Mouse (Mus musculus) hindbrain, embryonic 14.5 days (tissue): ENCODE measurements at regions not wholly inside any gene's neighbourhood (a gene's known extent, or its start where the extent isn't known, plus 50 kb on each side); places are given as distances from the start of the nearest gene placed in this dataset.
"Not testable (repeated sequence)": the region's sequence is repeated elsewhere in the genome, so short reads cannot be mapped to it uniquely, and the experiment has no call there.

Source experiments
- ATAC-seq: fragments of 200-750 bp; cut with Nextera tagmentation; 2 replicates; pipeline ENCODE4 v1.8.0; 2017; ENCODE audit warnings: moderate number of reproducible peaks, mild to moderate bottlenecking, moderate TSS enrichment, moderate library complexity; ENCODE audit not compliant: low FRiP score
- DNase-seq: peaks from one replicate; pipeline ENCODE4 v3.0.0-alpha.2; 2015; ENCODE audit warnings: low spot score
- H3K27ac ChIP-seq: fragments of 300-500 bp; sonication (generic); 2 replicates; pipeline ENCODE4 v1.5.1; 2014; ENCODE audit warnings: mild to moderate bottlenecking, moderate library complexity
- H3K27me3 ChIP-seq: fragments of 300-500 bp; sonication (generic); 2 replicates; pipeline ENCODE4 v1.6.1; 2014; ENCODE audit warnings: mild to moderate bottlenecking, low read length, mixed read lengths; ENCODE audit not compliant: control insufficient read depth, insufficient read depth
- H3K36me3 ChIP-seq: fragments of 300-500 bp; sonication (generic); replicated peaks from 2 replicates; pipeline ENCODE4 v1.6.1; 2014; ENCODE audit not compliant: control insufficient read depth, insufficient read depth
- H3K4me1 ChIP-seq: fragments of 300-500 bp; sonication (generic); replicated peaks from 2 replicates; pipeline ENCODE4 v1.6.1; 2014; ENCODE audit warnings: antibody characterized with exemption, low read length, mixed read lengths; ENCODE audit not compliant: control insufficient read depth, insufficient read depth
- H3K4me2 ChIP-seq: fragments of 300-500 bp; sonication (generic); replicated peaks from 2 replicates; pipeline ENCODE4 v1.6.1; 2014; ENCODE audit warnings: mild to moderate bottlenecking, moderate library complexity
- H3K4me3 ChIP-seq: fragments of 300-500 bp; sonication (generic); replicated peaks from 2 replicates; pipeline ENCODE4 v1.5.1; 2014; ENCODE audit warnings: mild to moderate bottlenecking, low read length
- H3K9ac ChIP-seq: fragments of 300-500 bp; sonication (generic); 2 replicates; pipeline ENCODE4 v1.6.1; 2014
- H3K9me3 ChIP-seq: fragments of 300-500 bp; sonication (generic); 2 replicates; pipeline ENCODE4 v1.6.1; 2016; ENCODE audit warnings: low read length; ENCODE audit not compliant: control insufficient read depth
- WGBS: fragments of 180-500 bp; shearing (Covaris S2); extraction: QIAGEN DNeasy Blood & Tissue Kit; methylation state at CpG from one replicate; pipeline ENCODE4 v1.1.7; 2014; 5-methylcytosine and 5-hydroxymethylcytosine counted together

DNA sequence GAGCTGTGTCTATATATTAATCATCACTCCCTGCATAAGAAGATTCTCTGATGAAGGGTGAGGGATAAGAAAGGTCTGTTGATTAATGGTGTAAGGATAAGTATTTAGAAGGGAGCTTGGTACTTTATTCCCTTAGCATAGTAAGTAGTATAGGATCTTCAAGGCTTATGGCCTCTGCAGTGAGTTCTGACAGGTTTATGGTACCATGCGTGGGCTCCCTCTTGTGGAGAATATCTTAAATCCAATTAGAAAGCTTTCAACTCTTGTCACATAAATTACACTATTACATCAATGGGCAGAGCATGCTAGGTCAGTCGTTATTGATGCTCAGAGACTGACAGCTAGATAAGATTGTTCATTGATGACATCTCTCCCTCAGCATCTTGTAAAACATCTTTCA is 112.7 kb upstream of the Grin3a start:
- Histone ChIP-seq H3K4me1 (no peaks in the 10 kb centered on the region), H3K36me3 (no peaks in the 10 kb centered on the region), H3K9ac (no peak overlapping the region), H3K4me3 (no peak overlapping the region), H3K27ac (no peak overlapping the region), H3K27me3 (no peaks in the 10 kb centered on the region), H3K9me3 (no peaks in the 10 kb centered on the region), H3K4me2 (no peak overlapping the region)
- ATAC-seq (peak; percentile 43; the same call in 1 of the 2 replicates), DNase-seq (peak; percentile 57)
- WGBS = 25% methylated on average over 2 of the region's 2 CpGs

DNA sequence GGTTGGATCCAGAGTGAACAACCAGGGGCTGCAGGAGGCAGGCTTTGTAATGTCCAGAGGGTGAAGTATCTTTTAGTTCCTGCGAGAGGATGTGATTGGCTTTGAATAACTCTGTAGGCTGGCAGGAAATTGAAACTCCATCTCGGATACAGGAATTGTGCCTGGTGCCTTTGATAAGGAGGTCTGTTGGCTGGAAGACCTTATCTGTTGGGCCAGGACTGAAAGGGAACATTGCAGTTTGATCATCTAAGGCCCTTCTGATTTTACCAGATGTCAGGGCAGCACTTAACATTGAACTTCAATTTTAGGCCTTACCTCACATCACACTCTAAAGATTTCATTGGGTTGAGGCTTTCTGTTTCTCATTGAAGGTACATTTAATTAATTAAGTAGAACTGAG is 111.3 kb upstream of the Grin3a start:
- WGBS = 69% methylated on average over 2 of the region's 2 CpGs
- Histone ChIP-seq H3K27ac (no peak overlapping the region), H3K4me3 (no peak overlapping the region), H3K4me2 (no peak overlapping the region), H3K36me3 (no peaks in the 10 kb centered on the region), H3K9me3 (no peaks in the 10 kb centered on the region), H3K9ac (no peak overlapping the region), H3K4me1 (no peaks in the 10 kb centered on the region), H3K27me3 (no peaks in the 10 kb centered on the region)
- no peak for ATAC-seq
- no peak for DNase-seq

DNA sequence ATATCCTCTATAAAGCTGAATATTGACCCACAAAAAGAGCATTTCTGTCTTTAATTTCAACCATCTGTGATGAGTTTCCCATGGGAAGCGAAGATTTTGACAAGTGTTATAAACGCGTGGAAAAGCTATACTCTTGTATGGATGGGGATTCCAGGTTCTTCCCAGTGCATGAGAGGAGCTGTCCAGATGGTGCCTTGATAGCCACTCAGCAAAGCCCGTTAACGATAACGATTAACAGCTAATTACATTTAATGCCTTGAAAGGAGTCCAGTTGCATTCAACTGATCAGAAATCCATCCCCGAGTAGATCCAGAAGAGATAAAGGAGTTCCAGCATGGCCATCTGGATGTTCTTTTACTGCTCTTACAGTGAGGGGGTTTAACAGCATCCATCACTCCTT is 100.8 kb upstream of the Grin3a start:
- H3K36me3 ChIP-seq = no peaks in the 10 kb centered on the region
- no peak overlapping the region for H3K4me3 ChIP-seq
- WGBS = 79% methylated on average over 7 of the region's 7 CpGs
- no peaks in the 10 kb centered on the region for H3K27me3 ChIP-seq
- no peak overlapping the region for H3K9ac ChIP-seq
- no peak for ATAC-seq
- H3K4me2 ChIP-seq = no peak overlapping the region
- no peak overlapping the region for H3K27ac ChIP-seq
- H3K9me3 ChIP-seq = no peaks in the 10 kb centered on the region
- no peak for DNase-seq
- H3K4me1 ChIP-seq = no peaks in the 10 kb centered on the region

DNA sequence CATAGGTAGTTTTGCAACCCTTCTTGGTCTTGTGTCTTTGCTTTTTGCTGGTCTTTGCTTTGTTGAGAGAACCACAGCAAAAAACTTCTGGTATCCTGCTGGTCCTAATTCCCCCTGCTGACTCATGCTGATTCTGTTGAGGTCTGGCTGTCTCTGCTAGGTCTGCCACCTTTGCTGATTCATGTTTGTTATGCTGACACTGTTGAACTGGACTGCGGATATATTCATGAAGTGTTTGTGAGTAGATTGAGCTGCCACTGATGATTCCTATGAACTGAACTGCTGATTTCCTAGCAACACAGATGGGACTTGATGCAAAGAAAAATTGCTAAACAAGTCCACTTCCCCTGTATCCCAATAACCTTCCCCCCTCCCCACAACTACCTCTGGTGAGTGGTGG is 91.9 kb upstream of the Grin3a start:
- H3K27me3 ChIP-seq = no peaks in the 10 kb centered on the region
- H3K4me2 ChIP-seq = no peak overlapping the region
- 92% methylated on average over 1 of the region's 1 CpGs for WGBS
- H3K4me1 ChIP-seq = no peaks in the 10 kb centered on the region
- H3K36me3 ChIP-seq = no peaks in the 10 kb centered on the region
- ATAC-seq (no peak), DNase-seq (no peak)
- H3K9me3 ChIP-seq = no peaks in the 10 kb centered on the region
- H3K4me3 ChIP-seq = no peak overlapping the region
- no peak overlapping the region for H3K9ac ChIP-seq
- no peak overlapping the region for H3K27ac ChIP-seq

DNA sequence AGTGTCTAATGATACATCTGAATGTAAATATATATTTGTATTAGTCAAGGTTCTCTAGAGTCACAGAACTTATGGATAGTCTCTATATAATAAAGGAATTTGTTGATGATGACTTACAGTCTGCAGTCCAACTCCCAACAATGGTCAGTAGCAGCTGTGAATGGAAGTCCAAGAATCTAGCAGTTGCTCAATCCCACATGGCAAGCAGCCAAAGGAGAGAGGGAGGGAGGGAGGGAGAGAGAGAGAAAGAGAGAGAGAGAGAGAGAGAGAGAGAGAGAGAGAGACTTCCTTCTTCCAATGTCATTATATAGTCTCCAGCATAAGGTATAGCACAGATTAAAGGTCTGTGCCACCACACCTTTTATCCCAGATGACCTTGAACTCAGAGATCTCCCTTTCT is 84.1 kb upstream of the Grin3a start:
- not testable (repeated sequence) for H3K9me3 ChIP-seq, H3K4me1 ChIP-seq, ATAC-seq, DNase-seq, H3K27me3 ChIP-seq, H3K27ac ChIP-seq, H3K36me3 ChIP-seq, H3K4me2 ChIP-seq, H3K4me3 ChIP-seq, H3K9ac ChIP-seq

DNA sequence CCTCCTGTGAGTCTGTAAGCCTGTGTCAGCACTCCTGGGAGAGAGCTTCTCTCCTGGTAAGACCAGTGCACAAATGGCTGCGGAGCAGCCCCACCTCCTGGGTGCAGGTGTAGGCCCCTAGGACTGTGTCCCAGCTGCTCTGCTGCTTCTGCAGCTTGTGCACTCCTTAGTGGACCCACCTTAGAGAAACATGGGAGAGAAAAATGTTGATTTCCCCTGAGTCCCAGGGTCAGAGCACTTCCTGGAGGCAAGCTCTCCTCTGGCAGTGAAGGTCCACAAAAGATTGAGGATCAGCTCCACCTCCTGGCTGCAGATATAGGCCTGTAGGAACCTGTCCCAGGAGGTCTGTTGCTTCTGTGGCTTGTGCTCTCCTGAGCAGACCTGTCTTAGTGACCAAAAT is 81.5 kb upstream of the Grin3a start:
- ATAC-seq (no peak), DNase-seq (no peak)
- Histone ChIP-seq H3K4me1 (no peaks in the 10 kb centered on the region), H3K36me3 (no peaks in the 10 kb centered on the region), H3K9me3 (no peaks in the 10 kb centered on the region), H3K4me3 (no peak overlapping the region), H3K4me2 (no peak overlapping the region), H3K27ac (no peak overlapping the region), H3K27me3 (no peaks in the 10 kb centered on the region), H3K9ac (no peak overlapping the region)
- 89% methylated on average over 1 of the region's 1 CpGs for WGBS

DNA sequence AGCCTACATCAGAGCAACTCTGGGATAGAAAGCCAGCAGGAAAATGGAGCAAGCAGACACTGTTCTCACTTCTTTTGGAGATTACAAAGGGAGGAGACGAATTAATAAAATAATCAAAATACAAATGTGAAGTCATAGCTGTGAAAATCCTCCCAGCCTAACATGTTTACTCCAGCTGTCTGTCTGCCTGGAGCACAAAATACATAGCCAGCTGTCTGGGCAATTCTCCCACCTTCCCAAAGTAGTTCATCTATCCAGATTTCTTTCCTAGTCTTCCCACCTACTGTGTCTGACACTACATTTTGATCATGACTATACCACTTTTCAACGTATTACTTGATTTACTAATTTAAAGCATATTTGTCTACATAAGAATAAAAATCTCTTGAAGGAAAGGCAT is 68.7 kb upstream of the Grin3a start:
- Histone ChIP-seq H3K9ac (no peak overlapping the region), H3K4me3 (no peak overlapping the region), H3K4me2 (no peak overlapping the region), H3K27me3 (no peaks in the 10 kb centered on the region), H3K36me3 (no peaks in the 10 kb centered on the region), H3K9me3 (no peaks in the 10 kb centered on the region), H3K27ac (no peak overlapping the region), H3K4me1 (no peaks in the 10 kb centered on the region)
- 87% methylated on average over 2 of the region's 2 CpGs for WGBS
- no peak for ATAC-seq
- DNase-seq = no peak

DNA sequence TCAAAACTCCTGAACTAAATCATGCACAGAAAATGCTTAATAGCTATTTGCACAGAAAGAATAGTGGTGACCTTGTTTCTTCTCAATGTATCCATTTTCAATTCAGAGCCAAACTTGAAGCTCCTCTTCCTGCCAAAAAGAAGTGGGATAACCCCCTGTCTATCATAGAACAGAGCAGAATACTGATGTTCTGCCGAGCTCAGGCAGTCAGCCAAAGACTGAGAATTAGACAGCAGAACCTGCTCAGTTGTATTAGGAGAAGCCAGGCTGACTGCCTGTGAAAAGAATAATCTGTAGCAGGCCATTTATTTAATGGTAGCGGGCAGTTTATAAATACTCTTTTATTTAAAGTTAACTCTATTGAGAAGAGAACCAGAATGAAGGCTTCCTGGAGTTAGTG is 68.1 kb upstream of the Grin3a start:
- no peak overlapping the region for H3K4me3 ChIP-seq
- ATAC-seq = 0 out of 2 replicates have a peak, but pooled peaks have one; percentile 62
- H3K27ac ChIP-seq = no peak overlapping the region
- H3K4me1 ChIP-seq = no peaks in the 10 kb centered on the region
- WGBS = 47% methylated on average over 2 of the region's 2 CpGs
- H3K9me3 ChIP-seq = no peaks in the 10 kb centered on the region
- H3K36me3 ChIP-seq = no peaks in the 10 kb centered on the region
- no peak overlapping the region for H3K4me2 ChIP-seq
- DNase-seq = peak; percentile 44
- H3K9ac ChIP-seq = no peak overlapping the region
- H3K27me3 ChIP-seq = no peaks in the 10 kb centered on the region
